Mouse (Mus musculus) hindbrain, embryonic 10.5 days (tissue): ENCODE results near the gene Dctd. TPM values are rescaled to one million over a fixed set of nuclear protein-coding genes. Genes with fewer than 3 reads are reported as not detected.
A peak's percentile ranks its signal among the peaks of the same experiment; 100 is the strongest.
"Not testable (repeated sequence)": the region's sequence is repeated elsewhere in the genome, so short reads cannot be mapped to it uniquely, and the experiment has no call there.

Experiments
- DNase-seq: peaks from one replicate; pipeline ENCODE4 v3.0.0-alpha.2; 2017; ENCODE audit warnings: low spot score
- H3K27ac ChIP-seq: fragments of 300-500 bp; sonication (generic); 2 replicates; pipeline ENCODE4 v1.5.1; 2016; ENCODE audit warnings: mild to moderate bottlenecking, moderate library complexity
- H3K27me3 ChIP-seq: fragments of 300-500 bp; sonication (generic); 2 replicates; pipeline ENCODE4 v1.6.1; 2016; ENCODE audit warnings: mild to moderate bottlenecking; ENCODE audit not compliant: poor library complexity, insufficient read depth, severe bottlenecking
- H3K36me3 ChIP-seq: fragments of 300-500 bp; sonication (generic); 2 replicates; pipeline ENCODE4 v1.6.1; 2016; ENCODE audit warnings: mild to moderate bottlenecking, moderate library complexity
- H3K4me1 ChIP-seq: fragments of 300-500 bp; sonication (generic); replicated peaks from 2 replicates; pipeline ENCODE4 v1.6.1; 2016; ENCODE audit warnings: mild to moderate bottlenecking
- H3K4me3 ChIP-seq: fragments of 300-500 bp; sonication (generic); 2 replicates; pipeline ENCODE4 v1.5.1; 2016; ENCODE audit warnings: mild to moderate bottlenecking, moderate library complexity
- H3K9me3 ChIP-seq: fragments of 300-500 bp; sonication (generic); 2 replicates; pipeline ENCODE4 v1.6.1; 2016; ENCODE audit warnings: mild to moderate bottlenecking, moderate library complexity
- WGBS: fragments of 180-500 bp; shearing (Covaris S2); methylation state at CpG from one replicate; pipeline ENCODE4 v1.1.7; 2016; 5-methylcytosine and 5-hydroxymethylcytosine counted together
- polyA plus RNA-seq: library from polyadenylated mRNA; unstranded; fragments of >200 nt; fragmentation: Nextera tagmentation; extraction: Ambion mirVana; gene quantifications from 2 replicates; pipeline ENCODE4 v1.2.1, GENCODE M21; 2016

Dctd gene
- polyA plus RNA-seq, 1 experiment from 2014 or later: 27.8 TPM

GRCm38 (mm10) chr8:48153360-48154121 lies 54.6 kb downstream of the Dctd start:
- 31% methylated on average over 15 of the region's 15 CpGs for WGBS
- H3K4me3 ChIP-seq: 0 out of 2 replicates have a peak overlapping the region, but pooled peaks have one; percentile 14
- 0 out of 2 replicates have a peak, but pooled peaks cover 7% of the 10 kb centered on the region for H3K36me3 ChIP-seq
- H3K27me3 ChIP-seq: peaks cover 20% of the 10 kb centered on the region; the same call in 1 of the 2 replicates
- peak; percentile 40 for DNase-seq
- no peak overlapping the region for H3K27ac ChIP-seq
- peaks cover 37% of the 10 kb centered on the region for H3K4me1 ChIP-seq
- peaks cover 16% of the 10 kb centered on the region for H3K9me3 ChIP-seq

GRCm38 (mm10) chr8:48157718-48158117 lies 58.8 kb downstream of the Dctd start:
- H3K27ac ChIP-seq: 0 out of 2 replicates have a peak overlapping the region, but pooled peaks have one; percentile 29
- no peak overlapping the region for H3K4me3 ChIP-seq
- peaks cover 40% of the 10 kb centered on the region for H3K4me1 ChIP-seq
- H3K36me3 ChIP-seq: no peaks in the 10 kb centered on the region
- H3K9me3 ChIP-seq: peaks cover 6% of the 10 kb centered on the region; the same call in 1 of the 2 replicates
- WGBS: 14% methylated on average over 10 of the region's 10 CpGs
- peaks cover 27% of the 10 kb centered on the region; the same call in 1 of the 2 replicates for H3K27me3 ChIP-seq
- peak; percentile 33 for DNase-seq

GRCm38 (mm10) chr8:48158560-48159217 lies 59.8 kb downstream of the Dctd start:
- no peaks in the 10 kb centered on the region for H3K36me3 ChIP-seq
- no peak for DNase-seq
- 79% methylated on average over 15 of the region's 15 CpGs for WGBS

GRCm38 (mm10) chr8:48177406-48177805 lies 78.5 kb downstream of the Dctd start:
- DNase-seq: no peak

More at GRCm38 (mm10) chr8:48158560-48159217, 59.8 kb downstream of the Dctd start:
- no peak overlapping the region for H3K4me3 ChIP-seq
- no peak overlapping the region for H3K27ac ChIP-seq
- peaks cover 38% of the 10 kb centered on the region for H3K4me1 ChIP-seq
- H3K9me3 ChIP-seq: peaks cover 6% of the 10 kb centered on the region; the same call in 1 of the 2 replicates
- peaks cover 27% of the 10 kb centered on the region for H3K27me3 ChIP-seq

GRCm38 (mm10) chr8:48177876-48178275 lies 79.0 kb downstream of the Dctd start:
- Histone ChIP-seq H3K27ac (peak overlapping the region; percentile 79; the same call in 1 of the 2 replicates), H3K4me3 (no peak overlapping the region), H3K36me3 (0 out of 2 replicates have a peak, but pooled peaks cover 3% of the 10 kb centered on the region), H3K4me1 (peaks cover 23% of the 10 kb centered on the region), H3K9me3 (peaks cover 11% of the 10 kb centered on the region), H3K27me3 (no peaks in the 10 kb centered on the region)
- WGBS: 97% methylated on average over 1 of the region's 1 CpGs
- peak; percentile 23 for DNase-seq

More at GRCm38 (mm10) chr8:48177406-48177805, 78.5 kb downstream of the Dctd start:
- H3K4me1 ChIP-seq: peaks cover 25% of the 10 kb centered on the region
- H3K4me3 ChIP-seq: no peak overlapping the region
- no peak overlapping the region for H3K27ac ChIP-seq
- 80% methylated on average over 4 of the region's 4 CpGs for WGBS
- H3K27me3 ChIP-seq: no peaks in the 10 kb centered on the region
- H3K36me3 ChIP-seq: 0 out of 2 replicates have a peak, but pooled peaks cover 3% of the 10 kb centered on the region
- peaks cover 11% of the 10 kb centered on the region for H3K9me3 ChIP-seq

- H3K4me3 ChIP-seq: no peak overlapping the region
- 0 out of 2 replicates have a peak, but pooled peaks cover 3% of the 10 kb centered on the region for H3K36me3 ChIP-seq
- peaks cover 23% of the 10 kb centered on the region for H3K4me1 ChIP-seq
- 26% methylated on average over 4 of the region's 4 CpGs for WGBS
- H3K9me3 ChIP-seq: peaks cover 11% of the 10 kb centered on the region
- H3K27me3 ChIP-seq: no peaks in the 10 kb centered on the region
- H3K27ac ChIP-seq: peak overlapping the region; percentile 79
- DNase-seq: peak; percentile 33
Observed at GRCm38 (mm10) chr8:48178993-48179392, 80.1 kb downstream of the Dctd start.

- 96% methylated on average over 9 of the region's 9 CpGs for WGBS
Observed at GRCm38 (mm10) chr8:48180146-48180545, 81.3 kb downstream of the Dctd start.

GRCm38 (mm10) chr8:48181000-48181399 lies 82.1 kb downstream of the Dctd start:
- DNase-seq: no peak
- WGBS: 96% methylated on average over 3 of the region's 3 CpGs
- Histone ChIP-seq H3K27ac (no peak overlapping the region), H3K36me3 (0 out of 2 replicates have a peak, but pooled peaks cover 3% of the 10 kb centered on the region), H3K4me3 (no peak overlapping the region), H3K27me3 (no peaks in the 10 kb centered on the region), H3K4me1 (peaks cover 23% of the 10 kb centered on the region), H3K9me3 (peaks cover 11% of the 10 kb centered on the region)

More at GRCm38 (mm10) chr8:48180146-48180545, 81.3 kb downstream of the Dctd start:
- DNase-seq, H3K27me3 ChIP-seq, H3K4me3 ChIP-seq, H3K36me3 ChIP-seq, H3K27ac ChIP-seq: not testable (repeated sequence)
- H3K4me1 ChIP-seq: peaks cover 23% of the 10 kb centered on the region
- peaks cover 11% of the 10 kb centered on the region for H3K9me3 ChIP-seq

GRCm38 (mm10) chr8:48183758-48184157 lies 84.9 kb downstream of the Dctd start:
- 82% methylated on average over 7 of the region's 7 CpGs for WGBS

GRCm38 (mm10) chr8:48188586-48188985 lies 89.7 kb downstream of the Dctd start:
- Histone ChIP-seq H3K36me3 (no peaks in the 10 kb centered on the region), H3K4me3 (no peak overlapping the region), H3K9me3 (peaks cover 8% of the 10 kb centered on the region), H3K27ac (no peak overlapping the region), H3K4me1 (no peaks in the 10 kb centered on the region), H3K27me3 (no peaks in the 10 kb centered on the region)
- no peak for DNase-seq
- 97% methylated on average over 12 of the region's 12 CpGs for WGBS

More at GRCm38 (mm10) chr8:48183758-48184157, 84.9 kb downstream of the Dctd start:
- DNase-seq: no peak
- Histone ChIP-seq H3K4me3 (no peak overlapping the region), H3K27me3 (no peaks in the 10 kb centered on the region), H3K4me1 (peaks cover 8% of the 10 kb centered on the region), H3K36me3 (0 out of 2 replicates have a peak, but pooled peaks cover 3% of the 10 kb centered on the region), H3K9me3 (peaks cover 19% of the 10 kb centered on the region), H3K27ac (no peak overlapping the region)

GRCm38 (mm10) chr8:48195971-48196370 lies 97.1 kb downstream of the Dctd start:
- 94% methylated on average over 9 of the region's 9 CpGs for WGBS
- H3K9me3 ChIP-seq: peaks cover 18% of the 10 kb centered on the region; the same call in 1 of the 2 replicates
- no peak overlapping the region for H3K27ac ChIP-seq
- H3K4me1 ChIP-seq: no peaks in the 10 kb centered on the region
- DNase-seq: no peak
- H3K27me3 ChIP-seq: no peaks in the 10 kb centered on the region
- no peaks in the 10 kb centered on the region for H3K36me3 ChIP-seq
- H3K4me3 ChIP-seq: no peak overlapping the region

- no peak for DNase-seq
- no peaks in the 10 kb centered on the region for H3K36me3 ChIP-seq
- peaks cover 14% of the 10 kb centered on the region for H3K4me1 ChIP-seq
- no peak overlapping the region for H3K4me3 ChIP-seq
- no peaks in the 10 kb centered on the region for H3K27me3 ChIP-seq
- H3K27ac ChIP-seq: no peak overlapping the region
- WGBS: 94% methylated on average over 9 of the region's 9 CpGs
- peaks cover 18% of the 10 kb centered on the region; the same call in 1 of the 2 replicates for H3K9me3 ChIP-seq
Observed at GRCm38 (mm10) chr8:48199171-48199570, 100.3 kb downstream of the Dctd start.
